Mouse (Mus musculus) heart, embryonic 15.5 days (tissue): Measurements from ENCODE around the gene Dag1. TPM values are rescaled to one million over a fixed set of nuclear protein-coding genes. Genes with fewer than 3 reads are reported as not detected.

ENCODE experiments used
- ATAC-seq: fragments of 200-750 bp; cut with Nextera tagmentation; replicated peaks from 2 replicates; pipeline ENCODE4 v1.8.0; 2017; ENCODE audit warnings: low read depth, moderate TSS enrichment; ENCODE audit not compliant: insufficient number of reproducible peaks, insufficient read depth, low FRiP score
- H3K27ac ChIP-seq: fragments of 300-500 bp; sonication (generic); 2 replicates; pipeline ENCODE4 v1.5.1; 2015; ENCODE audit warnings: mild to moderate bottlenecking, inconsistent platforms
- H3K27me3 ChIP-seq: fragments of 300-500 bp; sonication (generic); 2 replicates; pipeline ENCODE4 v1.6.1; 2015; ENCODE audit warnings: inconsistent platforms
- H3K36me3 ChIP-seq: fragments of 300-500 bp; sonication (generic); 2 replicates; pipeline ENCODE4 v1.6.1; 2015; ENCODE audit warnings: mild to moderate bottlenecking, inconsistent platforms
- H3K4me1 ChIP-seq: fragments of 300-500 bp; sonication (generic); replicated peaks from 2 replicates; pipeline ENCODE4 v1.6.1; 2015; ENCODE audit warnings: inconsistent platforms
- H3K4me2 ChIP-seq: fragments of 300-500 bp; sonication (generic); 2 replicates; pipeline ENCODE4 v1.6.1; 2015; ENCODE audit warnings: inconsistent platforms, mild to moderate bottlenecking, moderate library complexity
- H3K4me3 ChIP-seq: fragments of 300-500 bp; sonication (generic); 2 replicates; pipeline ENCODE4 v1.5.1; 2015; ENCODE audit warnings: mild to moderate bottlenecking, inconsistent platforms
- H3K9ac ChIP-seq: fragments of 300-500 bp; sonication (generic); 2 replicates; pipeline ENCODE4 v1.6.1; 2015; ENCODE audit warnings: mild to moderate bottlenecking, inconsistent platforms
- H3K9me3 ChIP-seq: fragments of 300-500 bp; sonication (generic); replicated peaks from 2 replicates; pipeline ENCODE4 v1.6.1; 2016; ENCODE audit warnings: inconsistent platforms
- WGBS: fragments of 180-500 bp; shearing (Covaris S2); methylation state at CpG from one replicate; pipeline ENCODE4 v1.1.7; 2015; ENCODE audit warnings: mixed read lengths; 5-methylcytosine and 5-hydroxymethylcytosine counted together
- polyA plus RNA-seq: library from polyadenylated mRNA; unstranded; fragments of >200 nt; fragmentation: Nextera tagmentation; extraction: Ambion mirVana; gene quantifications from 2 replicates; pipeline ENCODE4 v1.2.1, GENCODE M21; 2015

Dag1 gene
- polyA plus RNA-seq, 1 experiment from 2014 or later: 128 TPM

GRCm38 (mm10) chr9:108220380-108220774 lies 43.4 kb downstream of the Dag1 start:
- Histone ChIP-seq H3K9me3 (no peaks in the 10 kb centered on the region), H3K27me3 (no peaks in the 10 kb centered on the region), H3K36me3 (peaks cover 25% of the 10 kb centered on the region), H3K4me3 (no peak overlapping the region), H3K4me2 (no peak overlapping the region), H3K4me1 (peaks cover 30% of the 10 kb centered on the region), H3K9ac (no peak overlapping the region), H3K27ac (peak overlapping the region; percentile 79)
- ATAC-seq: peak; percentile 80
- WGBS: 56% methylated on average over 1 of the region's 1 CpGs

DNA sequence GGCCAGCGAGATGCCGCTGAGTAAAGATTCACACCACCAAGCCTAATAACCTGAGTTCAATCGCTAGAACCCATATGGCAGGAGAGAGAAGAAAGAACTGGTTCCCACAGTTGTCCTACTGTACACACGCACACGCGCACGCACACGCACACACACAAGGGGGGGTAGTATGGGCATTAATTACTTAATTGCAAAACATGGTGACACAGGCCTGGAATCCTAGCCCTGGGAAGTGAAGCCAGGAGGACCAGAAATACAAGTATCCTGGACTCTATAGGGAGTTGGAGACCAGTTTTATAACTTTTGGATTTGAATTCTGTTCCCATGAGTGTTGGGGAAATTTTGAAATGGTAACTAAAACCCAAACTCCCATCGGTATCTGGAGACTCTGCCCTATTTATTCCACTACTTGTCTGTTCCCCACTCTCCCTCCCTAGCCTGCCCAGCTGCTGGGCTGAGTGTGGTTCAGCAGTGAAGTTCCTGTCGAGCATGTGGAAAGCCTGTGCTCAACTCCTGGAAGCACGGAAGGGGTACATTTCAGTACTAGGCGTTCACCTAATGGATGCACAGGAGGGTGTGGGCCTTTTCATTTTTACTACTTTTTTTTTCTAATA lies 43.9 kb downstream of the Dag1 start:
- WGBS: 79% methylated on average over 12 of the region's 12 CpGs
- peak overlapping the region; percentile 79 for H3K27ac ChIP-seq

GRCm38 (mm10) chr9:108217936-108218543 lies 45.7 kb downstream of the Dag1 start:
- peaks cover 27% of the 10 kb centered on the region for H3K36me3 ChIP-seq
- peaks cover 42% of the 10 kb centered on the region for H3K4me1 ChIP-seq
- WGBS: 78% methylated on average over 11 of the region's 11 CpGs
- ATAC-seq: no peak
- H3K9ac ChIP-seq: no peak overlapping the region
- no peak overlapping the region for H3K4me3 ChIP-seq
- no peaks in the 10 kb centered on the region for H3K9me3 ChIP-seq
- H3K4me2 ChIP-seq: no peak overlapping the region
- no peak overlapping the region for H3K27ac ChIP-seq
- H3K27me3 ChIP-seq: no peaks in the 10 kb centered on the region

More for the DNA sequence above, 43.9 kb downstream of the Dag1 start:
- Histone ChIP-seq H3K9me3 (no peaks in the 10 kb centered on the region), H3K4me1 (peaks cover 30% of the 10 kb centered on the region), H3K4me3 (no peak overlapping the region), H3K9ac (no peak overlapping the region), H3K27me3 (no peaks in the 10 kb centered on the region), H3K36me3 (peaks cover 27% of the 10 kb centered on the region), H3K4me2 (no peak overlapping the region)
- no peak for ATAC-seq

GRCm38 (mm10) chr9:108217406-108217805 lies 46.4 kb downstream of the Dag1 start:
- H3K9me3 ChIP-seq: no peaks in the 10 kb centered on the region
- no peak overlapping the region for H3K27ac ChIP-seq
- no peak overlapping the region for H3K4me2 ChIP-seq
- peaks cover 27% of the 10 kb centered on the region for H3K36me3 ChIP-seq
- no peak overlapping the region for H3K9ac ChIP-seq
- H3K4me1 ChIP-seq: peaks cover 47% of the 10 kb centered on the region
- no peaks in the 10 kb centered on the region for H3K27me3 ChIP-seq
- 91% methylated on average over 3 of the region's 3 CpGs for WGBS
- ATAC-seq: no peak
- no peak overlapping the region for H3K4me3 ChIP-seq

- no peak overlapping the region for H3K4me2 ChIP-seq
- no peaks in the 10 kb centered on the region for H3K9me3 ChIP-seq
- H3K9ac ChIP-seq: no peak overlapping the region
- H3K4me1 ChIP-seq: peaks cover 34% of the 10 kb centered on the region
- peaks cover 43% of the 10 kb centered on the region for H3K36me3 ChIP-seq
- WGBS: 45% methylated on average over 7 of the region's 7 CpGs
- no peak overlapping the region for H3K4me3 ChIP-seq
- ATAC-seq: 0 out of 2 replicates have a peak, but pooled peaks have one; percentile 36
- no peaks in the 10 kb centered on the region for H3K27me3 ChIP-seq
- peak overlapping the region; percentile 74 for H3K27ac ChIP-seq
Measured at GRCm38 (mm10) chr9:108213105-108213504, 50.7 kb downstream of the Dag1 start.

- H3K9ac ChIP-seq: no peak overlapping the region
Measured at GRCm38 (mm10) chr9:108212426-108212825, 51.3 kb downstream of the Dag1 start.

DNA sequence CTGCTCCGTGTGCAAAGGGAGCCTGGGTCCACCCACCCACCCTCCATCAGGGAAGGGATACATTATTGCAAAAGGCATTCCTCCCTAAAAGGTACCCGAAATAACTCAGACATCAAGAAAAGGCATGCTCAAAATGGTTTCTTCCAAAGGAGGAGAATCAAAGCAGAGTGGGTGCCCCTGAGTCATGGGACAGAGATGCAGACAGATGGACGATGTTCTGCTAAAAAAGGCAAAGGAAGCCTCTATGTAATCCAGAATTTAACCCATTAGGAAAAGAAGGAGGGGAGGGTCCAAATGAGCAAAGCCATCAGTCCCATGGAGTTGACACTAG lies 58.2 kb downstream of the Dag1 start:
- Histone ChIP-seq H3K4me2 (no peak overlapping the region), H3K4me3 (no peak overlapping the region), H3K9ac (no peak overlapping the region), H3K4me1 (peaks cover 10% of the 10 kb centered on the region), H3K27ac (no peak overlapping the region), H3K27me3 (no peaks in the 10 kb centered on the region), H3K9me3 (no peaks in the 10 kb centered on the region), H3K36me3 (peaks cover 46% of the 10 kb centered on the region)
- WGBS: 77% methylated on average over 3 of the region's 3 CpGs
- no peak for ATAC-seq

More at GRCm38 (mm10) chr9:108212426-108212825, 51.3 kb downstream of the Dag1 start:
- WGBS: 67% methylated on average over 2 of the region's 2 CpGs
- Histone ChIP-seq H3K27me3 (no peaks in the 10 kb centered on the region), H3K36me3 (peaks cover 43% of the 10 kb centered on the region), H3K9me3 (no peaks in the 10 kb centered on the region), H3K4me2 (no peak overlapping the region), H3K4me3 (no peak overlapping the region), H3K27ac (peak overlapping the region; percentile 74), H3K4me1 (peaks cover 34% of the 10 kb centered on the region)
- no peak for ATAC-seq

GRCm38 (mm10) chr9:108204884-108205570 lies 58.7 kb downstream of the Dag1 start:
- Histone ChIP-seq H3K9me3 (no peaks in the 10 kb centered on the region), H3K4me1 (peaks cover 12% of the 10 kb centered on the region), H3K4me2 (no peak overlapping the region), H3K27me3 (no peaks in the 10 kb centered on the region), H3K36me3 (peaks cover 46% of the 10 kb centered on the region), H3K27ac (no peak overlapping the region), H3K9ac (no peak overlapping the region), H3K4me3 (no peak overlapping the region)
- ATAC-seq: no peak
- WGBS: 82% methylated on average over 8 of the region's 8 CpGs

- H3K9ac ChIP-seq: no peak overlapping the region
- ATAC-seq: no peak
- peak overlapping the region; percentile 35; the same call in 1 of the 2 replicates for H3K4me2 ChIP-seq
- WGBS: 33% methylated on average over 13 of the region's 13 CpGs
- peaks cover 12% of the 10 kb centered on the region for H3K4me1 ChIP-seq
- H3K27ac ChIP-seq: no peak overlapping the region
- H3K27me3 ChIP-seq: no peaks in the 10 kb centered on the region
- peaks cover 26% of the 10 kb centered on the region for H3K36me3 ChIP-seq
- H3K9me3 ChIP-seq: no peaks in the 10 kb centered on the region
- H3K4me3 ChIP-seq: no peak overlapping the region
Measured at GRCm38 (mm10) chr9:108203015-108203414, 60.7 kb downstream of the Dag1 start.

GRCm38 (mm10) chr9:108202169-108202568 lies 61.6 kb downstream of the Dag1 start:
- no peaks in the 10 kb centered on the region for H3K9me3 ChIP-seq
- no peak overlapping the region for H3K9ac ChIP-seq
- no peak overlapping the region for H3K4me2 ChIP-seq
- no peak overlapping the region for H3K4me3 ChIP-seq
- H3K27ac ChIP-seq: no peak overlapping the region
- H3K4me1 ChIP-seq: peaks cover 17% of the 10 kb centered on the region
- H3K27me3 ChIP-seq: no peaks in the 10 kb centered on the region
- WGBS: 92% methylated on average over 2 of the region's 2 CpGs
- peaks cover 18% of the 10 kb centered on the region for H3K36me3 ChIP-seq
- no peak for ATAC-seq

GRCm38 (mm10) chr9:108201160-108201559 lies 62.6 kb downstream of the Dag1 start:
- Histone ChIP-seq H3K4me3 (peak overlapping the region; percentile 13; the same call in 1 of the 2 replicates), H3K36me3 (peaks cover 10% of the 10 kb centered on the region), H3K9me3 (no peaks in the 10 kb centered on the region), H3K9ac (no peak overlapping the region), H3K27me3 (no peaks in the 10 kb centered on the region), H3K4me1 (peaks cover 23% of the 10 kb centered on the region), H3K4me2 (peak overlapping the region; percentile 55), H3K27ac (0 out of 2 replicates have a peak overlapping the region, but pooled peaks have one; percentile 29)
- ATAC-seq: peak; percentile 97
- WGBS: under 1% methylated on average over 13 of the region's 13 CpGs
